Mouse (Mus musculus): ENCODE data around the gene Ncs1. TPM values are rescaled to one million over a fixed set of nuclear protein-coding genes. Genes with fewer than 3 reads are reported as not detected.

The Ncs1 gene
- polyA plus RNA-seq, 1 experiment from 2014 or later, result 1.1 TPM

DNA sequence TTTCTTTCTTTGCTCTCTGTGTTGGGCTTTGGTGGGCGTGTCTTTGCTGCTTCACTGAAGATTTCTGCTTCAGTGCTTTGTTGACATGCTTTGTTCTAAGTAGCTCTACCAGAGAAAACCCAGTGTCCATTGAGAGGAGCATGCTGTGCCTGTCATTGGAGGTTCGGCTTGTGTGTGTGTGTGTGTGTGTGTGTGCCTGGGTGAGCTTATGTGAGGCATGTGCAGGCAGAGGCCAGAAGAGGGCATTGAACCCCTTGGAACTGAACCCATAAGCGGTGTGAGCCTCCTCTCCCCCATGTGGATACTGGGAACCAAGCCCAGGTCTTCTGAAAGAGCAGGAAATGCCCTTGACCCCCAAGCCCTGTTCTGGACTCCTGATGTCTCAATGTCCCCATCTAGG lies 7.8 kb downstream of the Ncs1 start:
- no peak for ATAC-seq (ENCODE audit: low read depth)
- H3K4me3 ChIP-seq (ENCODE audit: low read depth, low read length), result no peak overlapping the region
- no peaks in the 10 kb centered on the region for H3K36me3 ChIP-seq (ENCODE audit: control insufficient read depth, insufficient read depth)
- peaks cover 3% of the 10 kb centered on the region for H3K4me1 ChIP-seq (ENCODE audit: control insufficient read depth, low read depth, low read length)
- H3K9me3 ChIP-seq (replicated peaks; ENCODE audit: control insufficient read depth, low read length), result no peaks in the 10 kb centered on the region
- H3K27me3 ChIP-seq (ENCODE audit: control insufficient read depth, insufficient read depth, low read depth, low read length), result no peaks in the 10 kb centered on the region
- H3K27ac ChIP-seq (ENCODE audit: low read length), result no peak overlapping the region
- no peak overlapping the region for H3K9ac ChIP-seq (ENCODE audit: low read depth, low read length)
- H3K4me2 ChIP-seq (ENCODE audit: low read depth, low read length), result no peak overlapping the region
- WGBS (ENCODE audit: insufficient replicate concordance), result 52% methylated on average over 3 of the region's 3 CpGs

DNA sequence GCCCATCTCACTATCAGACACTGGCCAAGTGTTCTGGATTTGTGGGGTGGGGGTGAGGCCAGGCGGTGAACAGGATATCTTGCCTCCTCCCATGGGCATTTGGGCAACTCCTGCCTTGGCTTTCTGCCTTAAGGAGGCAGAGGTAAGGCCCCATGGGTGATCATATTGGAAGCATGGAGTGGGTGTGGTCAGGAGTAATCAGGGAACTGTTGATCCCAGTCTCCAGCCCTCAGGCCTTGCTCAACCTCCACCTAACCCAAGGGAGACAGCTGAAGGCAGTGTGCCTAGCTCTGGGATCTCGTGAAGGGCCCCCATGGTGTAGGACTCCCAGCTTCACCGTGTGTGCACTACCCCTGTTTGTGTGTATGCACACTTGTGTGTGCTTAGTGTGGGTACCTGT lies 9.2 kb downstream of the Ncs1 start:
- H3K4me1 ChIP-seq (ENCODE audit: control insufficient read depth, low read depth, low read length), result peaks cover 3% of the 10 kb centered on the region
- H3K9me3 ChIP-seq (replicated peaks; ENCODE audit: control insufficient read depth, low read length), result no peaks in the 10 kb centered on the region
- H3K4me3 ChIP-seq (ENCODE audit: low read depth, low read length), result no peak overlapping the region
- whole genome bisulfite sequencing (ENCODE audit: insufficient replicate concordance), result 47% methylated on average over 3 of the region's 3 CpGs
- H3K27ac ChIP-seq (ENCODE audit: low read length), result no peak overlapping the region
- no peak for ATAC-seq (ENCODE audit: low read depth)
- no peak overlapping the region for H3K4me2 ChIP-seq (ENCODE audit: low read depth, low read length)
- H3K9ac ChIP-seq (ENCODE audit: low read depth, low read length), result no peak overlapping the region
- no peaks in the 10 kb centered on the region for H3K36me3 ChIP-seq (ENCODE audit: control insufficient read depth, insufficient read depth)
- no peaks in the 10 kb centered on the region for H3K27me3 ChIP-seq (ENCODE audit: control insufficient read depth, insufficient read depth, low read depth, low read length)

DNA sequence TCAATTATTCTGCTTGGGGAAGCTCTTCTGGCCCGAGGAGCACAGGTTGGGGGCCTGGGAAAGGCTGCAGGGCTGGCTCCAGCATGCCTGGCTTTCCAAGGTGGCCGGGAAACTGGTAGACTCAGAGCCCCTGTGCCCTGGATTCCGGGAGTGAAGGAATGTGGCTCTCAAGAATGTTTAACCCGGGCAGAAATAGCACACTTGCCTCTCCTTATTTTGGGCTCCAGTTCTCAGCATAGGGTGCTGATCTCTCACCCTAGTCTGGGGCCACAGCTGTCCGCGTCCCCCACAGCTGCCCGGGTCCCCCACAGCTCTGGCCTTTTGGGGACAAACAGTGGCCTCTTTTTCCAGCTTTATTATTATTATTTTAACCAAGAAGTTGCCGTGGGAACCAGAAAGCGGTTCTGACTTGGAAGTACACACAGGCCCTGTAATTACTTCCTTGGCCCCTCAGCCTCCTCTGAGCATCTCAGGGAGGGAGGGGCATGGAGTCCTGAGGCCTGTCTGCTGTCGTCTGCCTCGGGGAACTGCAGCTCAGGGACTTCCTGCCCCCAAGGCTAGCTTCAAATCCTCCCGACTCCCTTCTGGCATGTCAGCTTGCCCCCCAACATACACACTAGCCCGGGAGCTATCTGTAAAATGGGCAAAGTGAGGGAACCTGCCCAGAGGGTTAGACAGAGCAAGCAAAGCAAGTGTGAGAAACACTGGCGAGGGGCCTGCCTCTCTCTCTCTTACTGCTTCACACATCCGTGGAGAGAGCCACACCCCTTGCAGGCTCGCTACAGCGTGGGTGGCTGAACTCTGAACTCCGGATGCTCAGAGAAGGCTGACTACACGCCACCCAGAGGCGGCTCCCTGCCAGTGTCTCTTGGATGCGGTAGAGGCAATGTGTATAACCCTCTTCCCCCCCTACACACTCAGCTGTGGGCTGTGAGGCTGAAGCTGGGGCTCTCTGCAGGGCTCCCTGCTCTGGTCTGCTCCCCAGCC lies 10.6 kb downstream of the Ncs1 start:
- Histone ChIP-seq H3K27me3 (ENCODE audit: control insufficient read depth, insufficient read depth, low read depth, low read length) (no peaks in the 10 kb centered on the region), H3K27ac (ENCODE audit: low read length) (no peak overlapping the region), H3K4me2 (ENCODE audit: low read depth, low read length) (no peak overlapping the region; the same call in 1 of the 2 replicates), H3K9me3 (replicated peaks; ENCODE audit: control insufficient read depth, low read length) (no peaks in the 10 kb centered on the region), H3K9ac (ENCODE audit: low read depth, low read length) (no peak overlapping the region), H3K36me3 (ENCODE audit: control insufficient read depth, insufficient read depth) (no peaks in the 10 kb centered on the region), H3K4me1 (ENCODE audit: control insufficient read depth, low read depth, low read length) (peaks cover 3% of the 10 kb centered on the region), H3K4me3 (ENCODE audit: low read depth, low read length) (no peak overlapping the region)
- peak; percentile 70 for ATAC-seq (ENCODE audit: low read depth)
- WGBS (ENCODE audit: insufficient replicate concordance), result 22% methylated on average over 21 of the region's 21 CpGs

DNA sequence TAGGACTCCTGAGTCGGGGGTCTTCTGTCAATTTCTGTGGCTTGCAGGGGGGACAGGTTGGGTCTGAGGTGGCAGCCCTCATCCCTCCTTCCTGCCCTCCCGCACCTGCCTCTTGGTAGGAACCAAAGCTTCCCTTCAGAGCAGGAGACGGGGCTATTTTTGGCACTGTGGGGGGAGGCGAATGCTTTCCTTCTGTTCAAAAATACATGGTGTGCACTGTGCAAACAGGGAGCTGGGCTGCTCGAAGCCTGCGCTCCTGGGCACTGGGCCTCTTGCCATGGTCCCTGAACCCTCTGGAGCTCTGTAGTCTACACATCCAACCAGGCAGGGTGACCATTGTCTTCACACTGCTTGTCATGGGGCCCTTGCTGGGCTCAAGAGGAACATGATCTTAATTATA lies 11.5 kb downstream of the Ncs1 start:
- Histone ChIP-seq H3K27ac (ENCODE audit: low read length) (no peak overlapping the region), H3K4me3 (ENCODE audit: low read depth, low read length) (no peak overlapping the region), H3K36me3 (ENCODE audit: control insufficient read depth, insufficient read depth) (no peaks in the 10 kb centered on the region), H3K27me3 (ENCODE audit: control insufficient read depth, insufficient read depth, low read depth, low read length) (no peaks in the 10 kb centered on the region), H3K9me3 (replicated peaks; ENCODE audit: control insufficient read depth, low read length) (no peaks in the 10 kb centered on the region), H3K4me2 (ENCODE audit: low read depth, low read length) (no peak overlapping the region), H3K9ac (ENCODE audit: low read depth, low read length) (no peak overlapping the region), H3K4me1 (ENCODE audit: control insufficient read depth, low read depth, low read length) (peaks cover 3% of the 10 kb centered on the region)
- no peak for ATAC-seq (ENCODE audit: low read depth)
- WGBS (ENCODE audit: insufficient replicate concordance), result 36% methylated on average over 6 of the region's 6 CpGs

DNA sequence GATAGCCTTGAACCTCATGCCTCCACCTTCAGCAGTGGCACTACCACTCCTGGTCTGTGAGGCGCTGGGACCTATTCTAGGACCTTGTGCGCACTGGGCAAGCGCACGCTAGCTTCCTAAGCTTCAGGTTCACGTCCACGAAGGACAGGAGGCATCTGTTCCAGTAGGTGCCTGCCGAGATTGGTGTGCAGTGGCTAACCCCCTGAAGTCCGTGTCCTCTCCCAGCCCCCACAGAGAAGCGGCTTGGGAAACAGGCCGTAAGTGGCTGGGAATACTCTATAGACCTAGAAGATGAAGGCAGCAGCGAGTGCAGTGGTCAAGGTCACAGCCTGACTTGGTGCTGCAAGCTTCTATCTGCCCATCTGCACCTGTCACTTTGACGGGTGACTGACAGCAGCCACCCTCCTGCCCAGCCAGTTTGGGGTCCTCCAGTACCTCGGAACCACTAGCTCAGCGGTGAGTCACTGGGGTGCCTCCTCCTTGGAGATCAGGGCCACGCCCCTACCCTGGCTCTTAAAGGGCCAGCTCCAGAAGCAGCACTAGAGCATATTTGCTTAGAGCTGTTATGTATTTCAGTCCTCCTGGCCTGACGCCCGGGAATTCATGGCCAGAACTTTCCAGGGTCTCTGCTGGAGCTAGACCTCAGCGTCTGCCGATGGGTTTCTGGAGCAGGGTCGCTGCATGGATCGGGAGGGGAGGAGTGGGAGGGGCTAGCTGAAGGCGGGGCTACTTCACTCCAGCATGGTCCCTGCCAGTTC lies 13.2 kb downstream of the Ncs1 start:
- H3K9me3 ChIP-seq (replicated peaks; ENCODE audit: control insufficient read depth, low read length), result no peaks in the 10 kb centered on the region
- no peaks in the 10 kb centered on the region for H3K36me3 ChIP-seq (ENCODE audit: control insufficient read depth, insufficient read depth)
- H3K27ac ChIP-seq (ENCODE audit: low read length), result no peak overlapping the region
- peak overlapping the region; percentile 37 for H3K9ac ChIP-seq (ENCODE audit: low read depth, low read length)
- H3K27me3 ChIP-seq (ENCODE audit: control insufficient read depth, insufficient read depth, low read depth, low read length), result no peaks in the 10 kb centered on the region
- H3K4me3 ChIP-seq (ENCODE audit: low read depth, low read length), result peak overlapping the region; percentile 66
- peaks cover 3% of the 10 kb centered on the region for H3K4me1 ChIP-seq (ENCODE audit: control insufficient read depth, low read depth, low read length)
- ATAC-seq (ENCODE audit: low read depth), result peak; percentile 41; the same call in 1 of the 2 replicates
- 16% methylated on average over 22 of the region's 22 CpGs for WGBS (ENCODE audit: insufficient replicate concordance)
- peak overlapping the region; percentile 75 for H3K4me2 ChIP-seq (ENCODE audit: low read depth, low read length)

DNA sequence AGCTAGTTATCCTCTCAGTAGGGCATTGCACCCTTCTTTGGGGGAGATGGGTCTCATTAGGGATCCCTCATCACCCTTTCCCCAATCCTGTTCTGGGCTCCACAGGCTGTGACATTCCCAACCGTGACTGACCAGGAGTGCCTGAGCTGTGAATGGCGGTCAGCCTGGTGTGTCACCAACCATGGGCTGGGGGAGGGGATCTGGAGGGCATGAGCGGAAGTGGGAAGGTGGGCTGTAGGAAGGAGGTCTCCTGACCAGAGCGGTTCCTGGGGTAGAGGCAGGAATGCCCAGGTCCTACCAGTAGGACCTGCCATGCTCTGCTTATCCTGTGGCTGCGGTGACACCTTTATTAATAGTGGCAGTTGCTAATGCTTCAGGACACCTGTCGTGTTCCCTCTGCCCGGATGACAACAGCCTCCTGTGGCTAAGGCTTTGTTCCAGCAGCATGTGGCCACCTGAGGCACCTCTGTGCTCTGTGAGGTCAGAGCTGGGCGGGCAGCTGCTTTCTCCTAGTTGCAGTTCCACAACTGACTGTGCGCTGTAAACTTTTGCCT lies 13.8 kb downstream of the Ncs1 start:
- WGBS (ENCODE audit: insufficient replicate concordance), result 25% methylated on average over 9 of the region's 9 CpGs
- peak overlapping the region; percentile 66 for H3K4me3 ChIP-seq (ENCODE audit: low read depth, low read length)
- no peak for ATAC-seq (ENCODE audit: low read depth)
- no peak overlapping the region; the same call in 1 of the 2 replicates for H3K9ac ChIP-seq (ENCODE audit: low read depth, low read length)
- no peaks in the 10 kb centered on the region for H3K9me3 ChIP-seq (replicated peaks; ENCODE audit: control insufficient read depth, low read length)
- peak overlapping the region; percentile 75 for H3K4me2 ChIP-seq (ENCODE audit: low read depth, low read length)
- H3K36me3 ChIP-seq (ENCODE audit: control insufficient read depth, insufficient read depth), result no peaks in the 10 kb centered on the region
- peaks cover 3% of the 10 kb centered on the region for H3K4me1 ChIP-seq (ENCODE audit: control insufficient read depth, low read depth, low read length)
- H3K27me3 ChIP-seq (ENCODE audit: control insufficient read depth, insufficient read depth, low read depth, low read length), result no peaks in the 10 kb centered on the region
- no peak overlapping the region for H3K27ac ChIP-seq (ENCODE audit: low read length)

DNA sequence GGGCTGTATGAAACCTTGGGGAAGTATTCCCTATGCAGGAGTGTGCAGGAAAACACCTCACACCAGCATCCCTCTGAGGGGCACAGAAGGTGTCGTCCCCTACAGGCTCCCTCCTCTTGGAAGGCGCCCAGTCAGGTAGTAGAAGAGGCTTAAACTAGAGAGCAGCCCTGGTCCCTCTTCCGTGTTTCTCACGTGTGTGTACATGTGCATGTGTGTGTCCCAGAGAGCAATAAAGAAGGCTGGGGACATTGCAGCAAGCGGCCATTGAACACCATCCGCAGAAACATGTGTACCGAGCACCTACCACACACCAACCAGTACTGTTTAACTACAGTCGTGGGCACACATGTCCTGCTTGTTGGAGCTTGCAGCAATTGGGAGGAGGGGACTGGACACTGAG lies 14.9 kb downstream of the Ncs1 start:
- WGBS (ENCODE audit: insufficient replicate concordance), result 73% methylated on average over 8 of the region's 8 CpGs
- peaks cover 3% of the 10 kb centered on the region for H3K4me1 ChIP-seq (ENCODE audit: control insufficient read depth, low read depth, low read length)
- H3K36me3 ChIP-seq (ENCODE audit: control insufficient read depth, insufficient read depth), result no peaks in the 10 kb centered on the region

DNA sequence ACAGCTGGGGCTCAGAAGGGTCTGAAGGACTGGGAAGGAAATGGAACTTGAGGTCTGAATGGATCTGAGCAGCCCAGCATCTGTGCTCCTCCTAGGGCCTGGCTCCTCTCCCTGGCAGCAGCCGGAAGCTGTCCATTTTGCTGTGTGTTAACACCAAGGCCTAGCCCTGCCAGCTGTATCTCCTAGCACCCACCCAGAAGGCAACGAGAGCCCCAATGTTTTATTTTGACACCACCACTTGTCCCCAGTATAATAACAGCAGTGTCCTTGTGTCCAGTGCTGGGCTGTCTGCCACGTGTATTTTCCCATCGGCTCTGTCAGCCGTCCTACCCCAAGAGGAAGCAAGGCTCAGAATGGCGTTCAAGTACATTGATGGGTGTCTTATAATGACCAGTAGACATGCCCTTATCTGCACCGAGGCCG lies 17.4 kb downstream of the Ncs1 start:
- Histone ChIP-seq H3K36me3 (ENCODE audit: control insufficient read depth, insufficient read depth) (no peaks in the 10 kb centered on the region), H3K4me2 (ENCODE audit: low read depth, low read length) (no peak overlapping the region), H3K4me3 (ENCODE audit: low read depth, low read length) (no peak overlapping the region), H3K4me1 (ENCODE audit: control insufficient read depth, low read depth, low read length) (no peaks in the 10 kb centered on the region; the same call in none of the 2 replicates), H3K9ac (ENCODE audit: low read depth, low read length) (no peak overlapping the region), H3K27ac (ENCODE audit: low read length) (no peak overlapping the region), H3K27me3 (ENCODE audit: control insufficient read depth, insufficient read depth, low read depth, low read length) (no peaks in the 10 kb centered on the region), H3K9me3 (replicated peaks; ENCODE audit: control insufficient read depth, low read length) (no peaks in the 10 kb centered on the region)
- ATAC-seq (ENCODE audit: low read depth), result no peak
- 64% methylated on average over 8 of the region's 8 CpGs for WGBS (ENCODE audit: insufficient replicate concordance)

More for the DNA sequence above, 14.9 kb downstream of the Ncs1 start:
- H3K9ac ChIP-seq (ENCODE audit: low read depth, low read length), result no peak overlapping the region
- H3K4me3 ChIP-seq (ENCODE audit: low read depth, low read length), result no peak overlapping the region
- H3K9me3 ChIP-seq (replicated peaks; ENCODE audit: control insufficient read depth, low read length), result no peaks in the 10 kb centered on the region
- no peak overlapping the region for H3K27ac ChIP-seq (ENCODE audit: low read length)
- H3K27me3 ChIP-seq (ENCODE audit: control insufficient read depth, insufficient read depth, low read depth, low read length), result no peaks in the 10 kb centered on the region
- no peak for ATAC-seq (ENCODE audit: low read depth)
- no peak overlapping the region for H3K4me2 ChIP-seq (ENCODE audit: low read depth, low read length)
